Mouse (Mus musculus) liver, embryonic 16.5 days (tissue): Measurements from ENCODE around the gene Nup210l. TPM values are rescaled to one million over a fixed set of nuclear protein-coding genes. Genes with fewer than 3 reads are reported as not detected.
"Not testable (repeated sequence)": the region's sequence is repeated elsewhere in the genome, so short reads cannot be mapped to it uniquely, and the experiment has no call there.

ENCODE experiments used
- ATAC-seq: fragments of 200-750 bp; cut with Nextera tagmentation; 2 replicates; pipeline ENCODE4 v1.8.0; 2017; ENCODE audit warnings: low read depth, mild to moderate bottlenecking, moderate number of reproducible peaks, moderate library complexity
- H3K27ac ChIP-seq: fragments of 300-500 bp; sonication (generic); 2 replicates; pipeline ENCODE4 v1.5.1; 2014; ENCODE audit warnings: mild to moderate bottlenecking, low read length
- H3K27me3 ChIP-seq: fragments of 300-500 bp; sonication (generic); 2 replicates; pipeline ENCODE4 v1.6.1; 2014; ENCODE audit warnings: low read depth, low read length, mixed read lengths; ENCODE audit not compliant: control insufficient read depth, insufficient read depth
- H3K36me3 ChIP-seq: fragments of 300-500 bp; sonication (generic); 2 replicates; pipeline ENCODE4 v1.6.1; 2014; ENCODE audit warnings: mild to moderate bottlenecking; ENCODE audit not compliant: control insufficient read depth, insufficient read depth
- H3K4me1 ChIP-seq: fragments of 300-500 bp; sonication (generic); 2 replicates; pipeline ENCODE4 v1.6.1; 2014; ENCODE audit warnings: low read depth, low read length, mixed read lengths; ENCODE audit not compliant: control insufficient read depth
- H3K4me2 ChIP-seq: fragments of 300-500 bp; sonication (generic); 2 replicates; pipeline ENCODE4 v1.6.1; 2014; ENCODE audit warnings: low read depth, low read length, mixed read lengths
- H3K4me3 ChIP-seq: fragments of 300-500 bp; sonication (generic); 2 replicates; pipeline ENCODE4 v1.5.1; 2014; ENCODE audit warnings: low read depth, mild to moderate bottlenecking, low read length
- H3K9ac ChIP-seq: fragments of 300-500 bp; sonication (generic); 2 replicates; pipeline ENCODE4 v1.6.1; 2014; ENCODE audit warnings: low read depth, low read length
- H3K9me3 ChIP-seq: fragments of 300-500 bp; sonication (generic); replicated peaks from 2 replicates; pipeline ENCODE4 v1.6.1; 2016; ENCODE audit warnings: low read length; ENCODE audit not compliant: control insufficient read depth
- WGBS: fragments of 180-500 bp; shearing (Covaris S2); extraction: QIAGEN DNeasy Blood & Tissue Kit; methylation state at CpG from one replicate; pipeline ENCODE4 v1.1.7; 2014; ENCODE audit not compliant: insufficient replicate concordance; 5-methylcytosine and 5-hydroxymethylcytosine counted together
- polyA plus RNA-seq: library from polyadenylated mRNA; unstranded; fragments of >200 nt; fragmentation: Nextera tagmentation; extraction: Ambion mirVana; gene quantifications from 2 replicates; pipeline ENCODE4 v1.2.1, GENCODE M21; 2015

The Nup210l gene
- polyA plus RNA-seq, 1 experiment from 2014 or later = 0.04 TPM

DNA sequence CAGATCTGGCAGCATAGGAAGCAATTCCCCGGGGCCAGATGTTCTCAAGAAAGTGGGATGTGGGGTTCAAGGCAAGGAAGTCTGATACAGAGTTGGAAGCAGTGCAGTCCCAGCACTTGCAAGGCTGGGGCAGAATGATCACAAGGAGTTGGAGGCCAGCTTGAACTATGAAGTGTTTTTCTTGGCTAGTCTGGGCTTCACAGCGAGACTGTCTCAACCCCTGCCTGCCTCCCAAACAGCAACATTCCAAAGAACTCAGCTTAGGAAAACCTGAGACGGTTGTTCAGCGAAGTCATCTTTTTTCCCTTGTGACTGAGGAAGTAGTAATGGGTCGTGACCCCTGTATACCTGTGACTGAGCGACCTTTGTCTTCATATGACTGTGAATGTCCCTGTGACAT is 146.9 kb downstream of the Nup210l start:
- Histone ChIP-seq H3K4me3 (no peak overlapping the region), H3K36me3 (no peaks in the 10 kb centered on the region; the same call in 1 of the 2 replicates), H3K4me2 (no peak overlapping the region), H3K4me1 (peaks cover 23% of the 10 kb centered on the region), H3K9ac (no peak overlapping the region), H3K9me3 (no peaks in the 10 kb centered on the region), H3K27me3 (no peaks in the 10 kb centered on the region), H3K27ac (no peak overlapping the region)
- ATAC-seq = no peak
- WGBS = 77% methylated on average over 6 of the region's 6 CpGs

DNA sequence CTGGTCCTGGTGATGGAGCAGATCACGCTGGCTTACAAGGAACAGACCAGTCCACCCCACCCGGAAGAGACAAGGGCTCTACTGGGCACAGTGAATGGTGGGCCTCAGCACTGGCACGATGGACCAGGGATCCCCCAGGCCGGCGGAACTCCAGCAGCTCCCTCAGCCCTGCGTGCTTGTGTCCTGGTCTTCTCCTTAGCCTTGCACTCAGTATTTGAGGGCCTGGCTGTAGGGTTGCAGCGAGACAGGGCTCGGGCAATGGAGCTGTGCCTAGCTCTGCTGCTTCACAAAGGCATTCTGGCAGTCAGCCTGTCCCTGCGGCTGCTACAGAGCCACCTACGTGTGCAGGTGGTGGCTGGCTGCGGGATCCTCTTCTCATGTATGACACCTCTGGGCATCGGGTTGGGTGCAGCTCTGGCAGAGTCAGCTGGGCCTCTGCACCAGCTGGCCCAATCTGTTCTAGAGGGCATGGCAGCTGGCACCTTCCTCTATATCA is 147.8 kb downstream of the Nup210l start:
- not testable (repeated sequence) for H3K27ac ChIP-seq, H3K4me2 ChIP-seq, H3K36me3 ChIP-seq, H3K9ac ChIP-seq, H3K4me3 ChIP-seq, H3K27me3 ChIP-seq, H3K9me3 ChIP-seq, ATAC-seq
- WGBS = 86% methylated on average over 8 of the region's 12 CpGs
- peaks cover 23% of the 10 kb centered on the region for H3K4me1 ChIP-seq

DNA sequence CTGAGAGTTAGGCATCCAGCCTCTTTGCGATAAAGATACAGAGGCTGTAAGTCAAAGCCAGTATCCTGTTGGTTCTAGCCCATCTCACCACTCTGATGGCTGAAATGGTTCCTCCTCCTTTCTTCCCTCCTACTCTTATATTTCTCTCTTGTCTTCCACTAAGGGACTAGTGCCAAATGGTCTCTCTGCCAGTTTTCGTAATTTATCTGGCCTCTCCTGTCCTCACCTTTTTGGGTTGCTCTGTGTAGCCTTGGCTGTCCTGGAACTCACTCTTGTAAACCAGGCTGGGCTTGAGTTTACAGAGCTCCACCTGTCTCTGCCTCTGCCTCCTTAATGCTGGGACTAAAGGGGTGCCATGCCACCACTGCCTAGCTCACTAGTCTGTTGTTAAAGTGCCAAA is 148.7 kb downstream of the Nup210l start:
- H3K9ac ChIP-seq, H3K9me3 ChIP-seq, H3K27ac ChIP-seq, H3K4me2 ChIP-seq, H3K4me3 ChIP-seq, ATAC-seq, H3K27me3 ChIP-seq, H3K36me3 ChIP-seq: not testable (repeated sequence)
- H3K4me1 ChIP-seq = peaks cover 20% of the 10 kb centered on the region
- WGBS = 69% methylated on average over 2 of the region's 2 CpGs

DNA sequence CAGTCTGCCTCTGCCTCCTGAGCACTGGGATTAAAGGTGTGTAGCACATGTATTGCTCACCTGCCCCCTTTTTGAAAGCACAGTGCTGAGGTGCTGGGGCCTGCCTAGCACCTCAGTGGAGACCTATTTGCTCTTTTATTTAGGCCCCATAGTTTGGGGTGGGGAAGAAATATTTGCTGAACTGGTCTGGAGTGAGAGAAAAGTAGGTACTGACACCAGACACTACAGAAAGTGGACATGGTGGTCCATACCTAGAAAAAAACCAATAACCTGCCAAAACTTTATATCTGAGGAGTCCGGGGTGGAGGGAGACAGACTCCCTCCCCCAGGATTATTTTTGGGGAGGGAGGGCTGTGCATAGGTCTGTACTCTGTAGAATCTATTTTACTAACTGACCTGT is 149.2 kb downstream of the Nup210l start:
- not testable (repeated sequence) for H3K27ac ChIP-seq, H3K9me3 ChIP-seq, H3K9ac ChIP-seq, H3K4me3 ChIP-seq, H3K4me2 ChIP-seq, H3K27me3 ChIP-seq, ATAC-seq, H3K36me3 ChIP-seq
- 54% methylated on average over 1 of the region's 1 CpGs for WGBS
- peaks cover 19% of the 10 kb centered on the region for H3K4me1 ChIP-seq

DNA sequence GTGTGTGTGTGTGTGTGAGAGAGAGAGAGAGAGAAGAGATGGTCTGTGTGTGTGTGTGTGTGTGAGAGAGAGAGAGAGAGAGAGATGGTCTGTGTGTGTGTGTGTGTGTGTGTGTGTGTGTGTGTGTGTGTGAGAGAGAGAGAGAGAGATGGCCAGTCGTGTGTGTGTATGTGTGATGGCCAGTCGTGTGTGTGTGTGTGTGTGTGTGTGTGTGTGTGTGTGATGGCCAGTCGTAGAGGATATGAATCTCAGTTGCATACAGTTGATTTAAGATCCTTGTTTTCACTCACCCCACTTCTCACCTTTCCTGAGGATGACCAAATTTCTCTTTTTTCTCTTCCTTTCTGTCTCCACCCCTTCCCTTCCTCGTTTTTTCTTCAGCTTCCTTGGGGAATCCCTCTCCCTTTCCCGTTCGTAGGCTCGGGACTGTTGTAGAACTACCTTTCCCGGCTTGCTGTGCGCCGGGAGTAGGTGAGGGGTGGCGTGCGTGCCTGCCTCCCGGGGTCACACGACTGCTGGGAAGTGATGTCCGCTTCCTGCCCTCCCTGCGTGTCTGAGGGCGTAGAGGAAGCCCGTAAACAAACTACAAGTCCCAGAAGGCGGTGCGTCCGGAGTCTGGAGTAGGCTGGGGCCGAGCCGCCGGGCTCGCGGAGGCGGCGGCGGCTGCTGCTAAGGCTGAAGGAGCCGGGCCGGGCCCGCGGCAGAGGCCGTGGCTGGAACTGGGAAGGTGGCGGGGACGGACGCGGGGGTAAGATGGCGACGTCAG is 149.9 kb downstream of the Nup210l start, which contains the start of gene Crtc2:
Gene Crtc2 (plus strand): TSS at position 511 of the 766 bp plus-strand sequence.
- no peaks in the 10 kb centered on the region for H3K27me3 ChIP-seq
- H3K36me3 ChIP-seq = no peaks in the 10 kb centered on the region; the same call in 1 of the 2 replicates
- H3K9me3 ChIP-seq = no peaks in the 10 kb centered on the region
- H3K4me3 ChIP-seq = peak within 1 kb of the TSS; percentile 83
- H3K9ac ChIP-seq = peak within 1 kb of the TSS; percentile 85
- H3K27ac ChIP-seq = peak within 1 kb of the TSS; percentile 85
- ATAC-seq = peak; percentile 99
- H3K4me1 ChIP-seq = peaks cover 12% of the 10 kb centered on the region
- peak within 1 kb of the TSS; percentile 85 for H3K4me2 ChIP-seq
- WGBS = 2% methylated on average over 40 of the region's 40 CpGs

DNA sequence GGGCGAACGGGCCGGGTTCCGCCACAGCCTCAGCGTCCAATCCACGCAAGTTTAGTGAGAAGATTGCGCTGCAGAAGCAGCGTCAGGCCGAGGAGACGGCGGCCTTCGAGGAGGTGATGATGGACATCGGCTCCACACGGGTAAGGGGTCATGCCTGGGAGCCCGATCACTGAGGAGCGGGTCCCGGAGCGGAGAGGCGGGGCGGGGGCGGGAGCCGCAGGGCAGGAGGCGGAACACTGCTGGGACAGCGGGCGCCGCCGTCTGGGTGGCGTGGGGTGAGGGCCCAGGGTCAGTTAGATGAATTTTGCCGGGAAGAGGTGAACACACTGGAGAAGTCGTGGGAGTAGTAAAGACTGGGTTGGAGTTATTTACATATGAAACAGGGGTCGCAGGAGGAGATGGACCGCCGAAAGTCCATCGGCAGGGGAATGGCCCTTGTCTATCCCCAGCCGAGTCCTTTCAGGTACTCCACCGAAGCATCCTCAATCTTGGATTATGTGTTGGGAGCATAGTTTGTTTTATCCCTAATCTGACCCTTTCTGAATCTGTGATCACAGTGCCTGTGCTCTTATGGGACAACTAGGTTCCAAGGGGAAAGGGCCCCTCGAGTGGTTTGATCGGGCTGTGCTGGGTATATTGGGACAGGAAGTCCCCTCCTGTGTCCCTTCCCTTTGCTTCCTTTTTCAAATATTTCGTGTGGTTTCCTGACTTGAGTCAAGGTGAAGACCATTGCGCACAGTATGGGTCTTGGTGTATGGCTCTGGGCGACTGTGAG is 150.7 kb downstream of the Nup210l start:
- Histone ChIP-seq H3K36me3 (peaks cover 4% of the 10 kb centered on the region), H3K9ac (peak overlapping the region; percentile 85), H3K4me1 (peaks cover 7% of the 10 kb centered on the region), H3K9me3 (no peaks in the 10 kb centered on the region), H3K27ac (peak overlapping the region; percentile 85), H3K27me3 (no peaks in the 10 kb centered on the region), H3K4me3 (peak overlapping the region; percentile 83), H3K4me2 (peak overlapping the region; percentile 85)
- under 1% methylated on average over 41 of the region's 41 CpGs for WGBS
- peak; percentile 66 for ATAC-seq

DNA sequence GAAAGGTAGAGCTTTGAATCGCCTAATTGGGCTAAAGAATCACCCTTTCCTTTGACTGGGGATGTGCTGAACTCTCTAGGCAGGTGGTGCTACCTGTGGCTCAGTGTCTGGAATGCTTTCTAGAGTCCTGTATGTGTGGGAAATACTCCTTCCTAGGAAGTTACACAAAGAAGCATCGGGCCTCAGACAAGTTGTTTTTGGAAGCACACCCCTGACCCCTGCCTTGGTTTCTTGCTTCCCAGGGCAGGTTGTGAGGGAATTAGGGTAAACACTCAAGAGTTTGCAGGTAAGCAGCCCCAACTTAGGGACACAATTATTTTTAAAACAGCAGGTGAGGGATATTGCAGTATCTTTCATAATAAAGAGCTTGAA is 151.2 kb downstream of the Nup210l start:
- H3K9ac ChIP-seq = peak overlapping the region; percentile 85
- peak overlapping the region; percentile 85 for H3K27ac ChIP-seq
- H3K4me2 ChIP-seq = peak overlapping the region; percentile 85
- H3K4me3 ChIP-seq = peak overlapping the region; percentile 83
- WGBS = 6% methylated on average over 2 of the region's 2 CpGs
- peaks cover 5% of the 10 kb centered on the region; the same call in 1 of the 2 replicates for H3K36me3 ChIP-seq
- no peaks in the 10 kb centered on the region for H3K9me3 ChIP-seq
- peaks cover 7% of the 10 kb centered on the region for H3K4me1 ChIP-seq
- ATAC-seq = no peak
- H3K27me3 ChIP-seq = no peaks in the 10 kb centered on the region

DNA sequence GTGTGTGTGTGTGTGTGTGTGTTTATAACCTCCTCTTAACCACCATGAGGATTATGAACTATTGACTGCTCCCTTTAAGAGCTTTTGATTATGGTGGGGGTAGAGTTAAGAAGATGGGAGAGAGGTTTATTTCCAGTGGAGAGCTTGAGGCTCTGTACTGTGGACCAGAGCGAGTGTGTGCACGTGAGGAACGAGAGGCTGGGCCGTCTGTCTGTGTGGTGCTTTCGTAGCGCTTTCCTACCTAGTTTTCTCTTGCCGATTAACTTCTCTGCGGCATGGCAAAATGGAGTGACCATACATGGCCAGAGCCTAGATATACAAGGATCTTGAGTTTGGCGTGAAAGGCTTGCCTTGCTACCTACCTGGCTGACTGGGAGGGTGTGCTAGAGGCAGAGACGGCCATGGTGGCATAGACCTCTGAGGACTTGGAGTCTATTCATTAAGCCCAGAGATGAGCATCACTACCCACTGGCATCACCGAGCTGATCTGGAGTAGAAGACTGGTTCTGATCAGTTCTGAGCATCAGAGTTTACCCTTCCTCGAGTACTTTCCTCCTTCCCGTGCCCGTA is 151.9 kb downstream of the Nup210l start:
- Histone ChIP-seq H3K9me3 (no peaks in the 10 kb centered on the region), H3K27me3 (no peaks in the 10 kb centered on the region), H3K9ac (no peak overlapping the region), H3K4me2 (no peak overlapping the region), H3K27ac (no peak overlapping the region), H3K36me3 (peaks cover 5% of the 10 kb centered on the region), H3K4me1 (peaks cover 7% of the 10 kb centered on the region), H3K4me3 (no peak overlapping the region)
- ATAC-seq = no peak
- 86% methylated on average over 14 of the region's 14 CpGs for WGBS
